Mouse (Mus musculus) cerebellum, adult 18-20 months (tissue): Measurements from ENCODE around the gene Kndc1.

Experiments used
- DNase-seq, 2 experiments: peaks; one replicate each; pipeline ENCODE4 v3.0.0; 2021

Kndc1 gene

DNA sequence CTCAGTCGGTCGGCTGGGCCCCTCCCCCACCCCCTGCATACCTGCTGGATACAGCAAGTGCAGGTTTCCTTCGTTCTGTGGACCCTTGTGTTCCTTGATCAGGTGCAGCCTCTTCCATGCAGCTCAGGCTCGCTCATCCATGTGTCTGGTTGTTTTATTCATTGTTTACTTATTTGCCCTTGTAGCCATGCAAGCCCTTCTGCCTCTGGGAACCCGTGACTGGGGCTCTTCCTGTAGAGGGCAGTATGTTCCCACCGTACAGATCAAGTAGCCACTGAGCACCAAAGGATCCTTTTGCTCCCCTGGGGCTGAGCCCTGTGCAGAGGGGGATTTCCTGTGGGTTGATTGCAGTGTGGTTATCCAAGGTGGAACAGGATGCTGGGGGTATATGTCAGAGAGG is 11.2 kb downstream of the Kndc1 start:
- peak; percentile 52 to 59 for DNase-seq

- DNase-seq: peak; percentile 56 to 63
These were observed 13.7 kb downstream of the Kndc1 start for GRCm38 (mm10) chr7:139908176-139908575.

DNA sequence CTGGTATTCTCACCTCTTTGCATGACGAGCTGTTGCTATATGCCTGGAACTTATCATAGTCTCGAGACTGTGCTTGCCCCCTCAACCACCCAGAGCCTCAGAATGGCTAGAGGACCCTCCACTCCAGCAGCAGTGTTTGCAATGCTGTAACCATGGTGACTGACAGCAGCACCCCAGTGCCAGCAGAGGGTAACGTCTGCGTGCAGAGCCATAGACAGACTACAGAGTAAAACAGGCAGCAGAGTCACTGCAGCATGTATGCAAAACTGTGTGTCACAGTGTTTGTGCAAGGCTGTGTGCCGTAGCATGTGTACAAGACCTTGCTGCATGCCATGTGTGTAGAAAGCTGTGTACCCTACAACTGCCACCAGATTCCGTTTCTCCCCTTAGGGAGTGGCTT is 15.0 kb downstream of the Kndc1 start:
- no peak for DNase-seq

DNA sequence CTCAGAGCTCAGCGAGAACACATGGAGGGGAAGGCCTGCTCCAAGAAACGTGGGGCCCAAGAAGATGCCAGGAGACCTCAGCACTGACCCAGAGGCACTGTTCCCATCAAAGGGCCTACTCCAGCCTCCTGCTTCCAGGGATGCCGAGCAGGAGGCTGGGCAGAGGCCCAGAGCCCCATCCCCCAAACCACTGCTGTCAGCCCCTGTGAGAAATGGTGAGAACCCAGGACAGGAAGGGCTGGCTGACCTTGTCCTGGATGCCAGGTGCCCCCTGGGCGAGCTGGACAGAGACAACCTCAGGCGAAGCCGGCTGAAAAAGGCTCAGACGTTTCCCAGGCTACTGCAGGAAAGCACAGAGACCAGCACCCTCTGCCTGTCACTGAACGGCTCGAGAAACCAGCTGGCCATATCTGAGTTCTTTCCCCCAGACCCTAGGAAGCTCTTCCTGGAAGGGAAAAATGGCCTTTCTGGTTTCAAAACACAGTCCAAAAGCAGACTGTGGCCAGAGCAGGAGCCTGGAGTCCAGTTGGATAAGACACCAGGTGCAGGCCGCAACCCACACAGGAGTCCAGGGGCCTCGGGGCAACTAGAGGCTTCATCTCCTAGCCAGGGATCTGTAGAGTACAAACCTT is 15.8 kb downstream of the Kndc1 start:
- DNase-seq: no peak

- no peak for DNase-seq
These were observed 19.9 kb downstream of the Kndc1 start for GRCm38 (mm10) chr7:139914141-139915047.

DNA sequence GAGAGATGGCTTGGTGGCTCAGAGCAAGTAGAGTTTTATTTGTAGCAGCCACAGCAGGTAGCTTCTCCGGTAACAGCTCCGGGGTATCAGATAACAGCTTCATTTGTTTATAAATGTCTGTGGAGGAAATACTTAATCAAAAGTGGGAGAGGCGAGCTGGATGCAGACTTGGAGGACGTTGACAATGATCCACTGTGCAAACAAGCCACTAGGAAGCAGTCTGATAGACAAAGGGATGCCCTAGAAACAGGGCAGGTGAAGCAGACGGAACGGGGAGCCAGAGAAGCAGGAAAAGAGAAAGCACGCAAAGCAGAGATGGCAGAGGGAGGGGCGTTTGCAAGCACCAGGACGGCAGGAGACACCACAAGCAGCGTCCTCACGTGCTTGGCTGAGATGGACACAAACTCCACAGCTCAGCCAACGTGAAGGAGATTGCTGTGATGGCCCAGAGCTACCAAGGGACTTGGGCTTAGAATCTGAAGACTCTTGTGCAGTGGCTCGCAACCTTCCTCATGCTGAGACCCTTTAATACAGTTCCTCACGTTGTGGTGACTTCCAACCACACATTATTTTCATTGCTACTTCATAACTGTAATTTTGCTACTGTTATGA is 21.3 kb downstream of the Kndc1 start:
- no peak for DNase-seq

GRCm38 (mm10) chr7:139916345-139916744 is 21.8 kb downstream of the Kndc1 start:
- no peak for DNase-seq

GRCm38 (mm10) chr7:139918262-139918661 is 23.8 kb downstream of the Kndc1 start:
- no peak for DNase-seq

DNA sequence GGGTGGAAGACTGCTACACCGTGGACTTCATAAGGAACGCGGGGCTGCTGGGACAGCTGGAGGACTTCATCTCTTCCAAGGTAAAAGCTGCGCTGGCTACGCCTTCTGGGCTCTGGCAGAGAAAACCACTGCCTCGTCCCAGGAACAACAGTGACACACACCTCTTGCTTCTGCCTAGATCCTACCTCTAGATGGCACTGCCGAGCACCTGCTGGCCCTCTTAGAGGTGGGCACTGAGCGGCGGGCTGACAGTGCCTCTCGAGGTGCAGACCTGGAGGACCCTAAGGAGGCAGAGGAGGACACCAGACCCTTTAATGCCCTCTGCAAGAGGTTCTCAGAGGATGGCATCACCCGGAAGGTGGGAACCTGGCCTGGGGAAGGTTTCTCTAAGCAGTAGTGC is 36.2 kb downstream of the Kndc1 start:
- peak; percentile 38 to 46 for DNase-seq

DNA sequence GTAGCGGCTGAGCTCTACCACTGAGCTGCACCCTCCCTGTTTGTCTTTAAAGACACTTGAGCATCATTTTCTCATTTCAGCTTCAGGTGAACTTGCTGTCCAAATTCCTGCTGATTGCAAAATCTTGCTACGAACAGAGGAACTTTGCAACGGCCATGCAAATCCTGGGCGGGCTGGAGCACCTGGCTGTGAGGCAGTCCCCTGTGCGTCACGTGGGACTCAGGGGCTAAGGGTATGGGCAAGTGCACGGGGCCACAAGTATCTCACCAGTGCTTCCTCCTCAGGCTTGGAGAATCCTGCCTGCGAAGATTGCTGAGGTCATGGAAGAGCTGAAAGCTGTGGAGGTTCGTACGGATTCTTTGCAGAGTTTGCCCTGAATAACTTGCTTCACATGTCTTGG is 42.2 kb downstream of the Kndc1 start:
- no peak for DNase-seq

DNA sequence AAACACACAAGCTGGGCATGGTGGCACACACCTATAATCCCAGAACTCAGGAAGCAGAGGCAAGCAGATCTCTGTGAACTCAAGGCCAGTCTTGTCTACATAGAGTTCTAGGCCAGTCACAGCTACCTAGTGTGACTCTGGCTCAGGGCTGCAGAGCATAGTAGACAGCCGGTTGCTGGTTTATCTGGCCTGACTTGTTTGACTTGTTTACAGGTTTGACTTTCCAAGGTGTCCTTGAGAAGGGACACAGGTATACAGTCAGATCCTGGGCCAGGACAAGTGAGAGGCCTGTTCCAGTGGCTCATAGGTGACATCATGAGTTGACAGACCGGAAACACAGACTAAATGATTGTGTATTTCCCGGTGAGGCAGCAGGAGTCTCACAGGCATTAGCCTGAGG is 42.6 kb downstream of the Kndc1 start:
- DNase-seq: no peak

- no peak for DNase-seq
These were observed 43.3 kb downstream of the Kndc1 start for GRCm38 (mm10) chr7:139937810-139938209.

GRCm38 (mm10) chr7:139940476-139941209 is 46.1 kb downstream of the Kndc1 start:
- no peak for DNase-seq

DNA sequence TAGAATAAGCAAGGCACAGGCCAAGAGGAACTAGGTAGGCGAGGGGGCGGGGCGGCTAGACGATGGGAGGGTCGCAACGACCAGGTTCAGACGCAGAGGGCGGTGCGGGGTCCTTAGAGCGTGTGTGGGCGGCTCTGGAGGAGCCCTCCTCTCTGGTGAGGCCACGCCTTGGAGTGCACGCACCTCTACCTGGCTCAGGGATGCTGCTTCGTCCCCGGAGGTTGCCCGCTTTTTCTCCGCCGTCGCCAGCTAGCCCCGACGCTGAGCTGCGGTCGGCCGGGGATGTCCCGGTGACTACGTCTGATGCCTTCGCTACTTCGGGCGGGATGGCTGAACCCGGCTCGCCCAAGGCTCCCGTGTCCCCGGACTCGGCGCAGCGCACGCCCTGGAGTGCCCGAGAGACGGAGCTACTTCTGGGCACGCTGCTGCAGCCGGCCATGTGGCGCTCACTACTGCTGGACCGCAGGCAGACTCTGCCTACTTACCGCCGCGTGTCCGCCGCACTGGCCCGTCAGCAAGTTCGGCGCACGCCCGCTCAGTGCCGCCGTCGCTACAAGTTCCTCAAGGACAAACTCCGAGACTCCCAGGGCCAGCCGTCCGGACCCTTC is 49.3 kb downstream of the Kndc1 start, which contains the start of gene Utf1:
Gene Utf1, plus strand, starts transcription at position 116 of the 608 bp plus-strand sequence.
- peak in 1 of 2 experiments; percentile 33 for DNase-seq

GRCm38 (mm10) chr7:139944291-139945240 is 50.1 kb downstream of the Kndc1 start:
- DNase-seq: no peak

- no peak for DNase-seq
These were observed 51.0 kb downstream of the Kndc1 start for GRCm38 (mm10) chr7:139945516-139945915.

DNA sequence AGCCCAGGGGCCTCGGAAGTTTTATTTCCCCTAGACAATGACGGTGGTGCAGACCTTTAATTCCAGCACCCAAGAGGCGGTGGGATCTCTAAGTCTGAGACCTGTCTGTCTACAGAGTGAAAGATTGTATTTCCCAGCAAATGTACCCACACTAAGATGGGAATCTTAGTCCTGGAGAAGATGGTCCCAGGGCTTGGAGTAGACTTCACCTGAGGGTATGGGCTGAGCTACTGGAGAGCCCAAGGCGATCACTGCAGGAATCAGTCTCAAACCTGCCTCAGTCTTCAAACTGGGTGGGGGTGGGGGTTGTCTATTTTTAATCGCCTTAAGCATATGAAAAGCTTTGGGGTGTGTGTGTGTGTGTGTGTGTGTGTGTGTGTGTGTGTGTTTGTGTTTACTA is 51.5 kb downstream of the Kndc1 start:
- DNase-seq: no peak

DNA sequence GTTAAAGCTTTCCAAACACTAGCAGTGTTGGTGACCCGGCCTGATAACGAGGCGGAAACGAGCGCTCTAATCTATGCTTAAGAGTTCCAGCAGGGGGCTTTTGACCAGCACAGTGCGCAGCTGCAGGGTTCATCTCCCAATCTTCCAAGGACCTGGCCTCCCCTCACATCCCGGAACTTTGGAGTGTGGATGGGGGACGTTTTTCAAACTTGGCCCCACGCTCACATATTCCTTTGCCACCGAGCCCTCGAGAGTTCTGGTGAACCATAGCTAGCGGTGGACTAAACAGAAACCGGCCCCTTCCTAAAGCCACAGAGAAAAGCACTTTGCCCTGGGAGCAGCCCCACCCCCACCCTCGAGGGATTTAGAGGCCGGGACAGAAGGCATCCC is 55.4 kb downstream of the Kndc1 start:
- DNase-seq: no peak

DNA sequence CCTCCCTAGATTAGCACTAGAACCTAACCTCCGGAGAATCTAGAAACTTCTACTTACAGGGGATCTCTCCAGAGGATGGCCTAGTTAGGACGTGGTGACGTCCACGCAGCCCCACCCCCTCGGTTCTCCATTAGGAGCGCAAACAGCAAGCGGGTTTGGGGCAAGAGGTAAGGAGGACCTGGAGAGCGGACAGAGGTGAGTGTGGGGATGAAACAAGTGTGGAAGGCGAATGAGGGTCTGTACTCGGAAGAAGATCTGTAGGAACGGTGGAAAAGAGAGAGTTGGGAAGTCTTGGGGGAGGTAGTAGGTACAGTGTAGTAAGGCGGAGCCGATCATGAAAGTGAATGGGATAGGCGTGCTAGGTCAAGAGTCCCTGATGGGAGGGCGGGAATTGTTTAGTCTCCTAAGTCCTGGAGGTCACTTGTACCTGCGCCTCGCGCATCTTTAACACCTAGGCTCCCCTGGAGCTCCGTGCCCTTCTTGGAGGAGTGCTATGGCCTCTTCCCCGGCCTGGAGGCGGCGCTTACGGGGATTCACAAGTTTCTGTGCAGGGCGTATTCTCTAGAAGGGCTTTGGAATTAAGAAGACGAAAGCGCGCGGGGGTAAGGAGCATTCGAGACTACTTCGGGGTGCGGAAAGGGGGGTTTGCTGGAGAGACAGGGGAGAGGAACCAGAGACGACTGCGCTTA is 55.9 kb downstream of the Kndc1 start:
- DNase-seq: no peak

DNA sequence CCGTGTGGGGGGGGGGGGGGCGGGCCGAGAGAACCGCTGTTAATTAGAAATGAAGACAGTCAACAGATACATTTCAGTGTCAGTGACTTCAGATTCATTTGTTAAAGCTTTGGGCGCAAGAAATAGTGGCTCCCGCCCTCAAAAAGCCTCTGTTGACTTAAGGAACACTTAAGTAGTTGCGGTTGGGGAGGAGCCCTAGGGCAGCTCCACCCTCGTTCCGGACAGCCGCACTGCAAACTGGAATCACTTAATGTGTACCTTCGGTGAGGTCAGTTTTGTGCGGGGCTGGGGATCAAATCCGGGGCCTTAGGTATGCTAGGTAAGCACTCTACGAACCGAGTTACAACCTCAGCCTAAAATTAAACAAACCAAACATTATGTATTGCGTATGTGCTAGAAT is 56.6 kb downstream of the Kndc1 start:
- no peak for DNase-seq
